Mouse (Mus musculus): ENCODE results near the gene Baiap3. TPM values are rescaled to one million over a fixed set of nuclear protein-coding genes. Genes with fewer than 3 reads are reported as not detected.

Gene Baiap3
- polyA plus RNA-seq, 1 experiment: not detected

DNA sequence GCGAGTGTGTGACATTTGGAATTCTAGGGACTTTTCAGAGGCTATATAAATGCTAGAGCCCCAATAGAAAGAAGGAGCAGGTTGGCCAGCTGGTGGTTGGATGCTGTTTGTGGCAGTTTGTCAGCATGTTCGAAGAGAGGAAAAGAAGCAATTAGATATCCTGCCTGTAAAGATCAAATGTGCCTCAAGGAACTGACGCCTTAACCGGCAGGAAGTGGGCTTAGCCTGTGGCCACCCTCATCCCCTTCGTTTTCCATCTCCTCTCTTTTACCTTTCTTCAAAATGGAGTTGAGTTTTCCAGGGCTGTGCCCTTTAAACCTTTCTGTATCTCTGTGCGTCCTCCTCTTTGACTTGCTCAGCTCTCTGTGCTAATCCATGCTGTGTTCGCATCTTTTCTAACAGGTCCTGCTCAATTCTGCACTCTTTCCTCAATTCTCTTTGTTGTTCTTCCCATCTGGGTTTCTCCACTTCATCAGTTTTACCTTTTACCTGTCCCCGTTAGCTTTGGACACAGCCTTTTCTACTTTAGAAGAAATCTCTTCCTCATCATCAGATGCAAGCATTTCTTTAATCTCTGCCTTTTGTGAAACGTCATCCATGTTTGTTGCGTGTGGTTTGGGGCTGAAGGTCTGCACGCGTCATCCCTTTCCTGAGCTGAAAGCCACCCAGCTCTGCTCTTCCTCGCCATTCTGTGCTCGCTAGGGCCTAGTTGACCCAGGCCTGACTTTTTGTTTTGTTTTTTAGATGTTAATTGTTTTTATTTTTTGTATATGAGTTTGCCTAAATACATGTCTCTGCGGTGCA, 36.5 kb downstream of the Baiap3 start:
- Histone ChIP-seq H3K4me1 (ENCODE audit: control insufficient read depth, insufficient read depth, low read length) (peaks cover 15% of the 10 kb centered on the region), H3K27ac (ENCODE audit: insufficient read depth, low read depth, low read length) (no peak overlapping the region), H3K4me3 (ENCODE audit: insufficient read depth, low read depth, low read length) (no peak overlapping the region)
- TF ChIP-seq POLR2A (IDR thresholded peaks at IDR 0.05; ENCODE audit: insufficient read depth, low read depth, low read length): no peak
- TF ChIP-seq CTCF (IDR thresholded peaks at IDR 0.05; ENCODE audit: insufficient read depth, low read depth, low read length): no peak
- 94% methylated on average over 15 of the region's 15 CpGs for WGBS

DNA sequence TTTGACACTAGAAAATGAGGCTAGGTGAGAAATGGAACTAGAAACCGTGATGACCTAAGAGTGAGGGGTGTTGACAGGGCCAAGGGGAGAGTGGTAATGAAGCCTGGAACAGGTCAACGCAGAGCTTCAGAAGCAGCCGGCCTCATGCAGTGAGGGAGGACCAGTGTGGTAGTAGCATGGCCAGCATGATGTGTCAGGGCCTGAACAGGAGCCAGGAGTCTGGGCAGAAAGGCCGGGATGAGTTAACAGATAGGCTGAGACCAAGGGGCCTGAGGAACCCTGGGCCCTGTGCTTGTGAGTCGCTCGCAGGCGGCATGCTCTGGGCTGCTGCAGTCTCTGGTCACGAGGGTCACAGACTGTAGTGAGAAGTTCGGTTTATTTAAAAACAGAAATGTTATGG, 37.2 kb downstream of the Baiap3 start:
- H3K27ac ChIP-seq (ENCODE audit: insufficient read depth, low read depth, low read length): no peak overlapping the region
- TF ChIP-seq CTCF (IDR thresholded peaks at IDR 0.05; ENCODE audit: insufficient read depth, low read depth, low read length): no peak
- TF ChIP-seq POLR2A (IDR thresholded peaks at IDR 0.05; ENCODE audit: insufficient read depth, low read depth, low read length): no peak
- peaks cover 15% of the 10 kb centered on the region for H3K4me1 ChIP-seq (ENCODE audit: control insufficient read depth, insufficient read depth, low read length)
- no peak overlapping the region for H3K4me3 ChIP-seq (ENCODE audit: insufficient read depth, low read depth, low read length)
- 89% methylated on average over 9 of the region's 9 CpGs for WGBS

DNA sequence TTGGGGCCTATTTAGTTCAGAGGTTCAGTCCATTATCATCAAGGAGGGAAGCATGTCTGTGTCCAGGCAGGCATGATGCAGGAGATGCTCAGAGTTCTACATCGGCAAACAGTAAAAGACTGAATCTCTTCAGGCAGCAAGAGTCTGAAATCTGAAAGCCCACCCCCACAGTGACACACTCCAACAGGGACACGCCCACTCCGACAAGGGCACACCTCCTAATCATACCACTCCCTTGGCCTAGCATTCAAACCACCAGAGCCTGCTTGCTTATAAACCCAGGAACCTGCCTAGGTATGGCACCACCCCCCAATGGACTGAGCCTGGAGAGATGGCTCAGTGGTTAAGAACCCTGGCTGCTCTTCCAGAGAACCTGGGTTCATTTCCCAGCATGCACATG, 40.7 kb downstream of the Baiap3 start:
- H3K27ac ChIP-seq (ENCODE audit: insufficient read depth, low read depth, low read length): no peak overlapping the region
- WGBS: 79% methylated on average over 3 of the region's 3 CpGs
- TF ChIP-seq CTCF (IDR thresholded peaks at IDR 0.05; ENCODE audit: insufficient read depth, low read depth, low read length): no peak
- TF ChIP-seq POLR2A (IDR thresholded peaks at IDR 0.05; ENCODE audit: insufficient read depth, low read depth, low read length): no peak
- H3K4me3 ChIP-seq (ENCODE audit: insufficient read depth, low read depth, low read length): no peak overlapping the region
- peaks cover 8% of the 10 kb centered on the region for H3K4me1 ChIP-seq (ENCODE audit: control insufficient read depth, insufficient read depth, low read length)

DNA sequence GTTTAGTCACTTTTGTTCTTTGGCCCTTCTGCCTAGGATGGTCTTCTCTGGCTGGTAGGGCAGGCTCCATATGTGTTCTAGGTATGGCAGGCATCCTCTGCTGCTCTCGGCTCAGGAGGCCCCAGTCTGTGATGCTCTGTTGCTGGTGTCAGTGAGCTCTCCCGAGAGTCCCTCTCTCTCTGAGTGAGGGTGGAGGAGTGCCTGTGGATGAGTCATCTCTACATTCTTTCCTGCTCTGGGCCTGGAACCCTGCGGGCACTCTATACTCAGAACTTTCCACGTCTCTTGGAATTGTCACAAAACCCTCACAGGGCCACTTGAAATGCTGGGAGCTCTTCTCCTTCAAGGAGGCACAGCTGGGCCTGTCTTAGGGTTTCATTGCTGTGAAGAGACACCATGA, 44.5 kb downstream of the Baiap3 start:
- H3K4me1 ChIP-seq (ENCODE audit: control insufficient read depth, insufficient read depth, low read length): peaks cover 8% of the 10 kb centered on the region
- H3K27ac ChIP-seq (ENCODE audit: insufficient read depth, low read depth, low read length): no peak overlapping the region
- TF ChIP-seq CTCF (IDR thresholded peaks at IDR 0.05; ENCODE audit: insufficient read depth, low read depth, low read length) (no peak), POLR2A (IDR thresholded peaks at IDR 0.05; ENCODE audit: insufficient read depth, low read depth, low read length) (no peak)
- no peak overlapping the region for H3K4me3 ChIP-seq (ENCODE audit: insufficient read depth, low read depth, low read length)
- 30% methylated on average over 4 of the region's 4 CpGs for WGBS

- TF ChIP-seq CTCF (IDR thresholded peaks at IDR 0.05; ENCODE audit: insufficient read depth, low read depth, low read length) (no peak), POLR2A (IDR thresholded peaks at IDR 0.05; ENCODE audit: insufficient read depth, low read depth, low read length) (no peak)
- Histone ChIP-seq H3K4me3 (ENCODE audit: insufficient read depth, low read depth, low read length) (no peak overlapping the region), H3K4me1 (ENCODE audit: control insufficient read depth, insufficient read depth, low read length) (peaks cover 8% of the 10 kb centered on the region), H3K27ac (ENCODE audit: insufficient read depth, low read depth, low read length) (no peak overlapping the region)
- WGBS: 70% methylated on average over 15 of the region's 15 CpGs
These were observed 45.3 kb downstream of the Baiap3 start for GRCm38 (mm10) chr17:25210680-25211466.

GRCm38 (mm10) chr17:25210006-25210405, 46.2 kb downstream of the Baiap3 start:
- 93% methylated on average over 4 of the region's 4 CpGs for WGBS
- TF ChIP-seq CTCF (IDR thresholded peaks at IDR 0.05; ENCODE audit: insufficient read depth, low read depth, low read length) (no peak), POLR2A (IDR thresholded peaks at IDR 0.05; ENCODE audit: insufficient read depth, low read depth, low read length) (no peak)
- Histone ChIP-seq H3K4me1 (ENCODE audit: control insufficient read depth, insufficient read depth, low read length) (peaks cover 8% of the 10 kb centered on the region), H3K27ac (ENCODE audit: insufficient read depth, low read depth, low read length) (no peak overlapping the region), H3K4me3 (ENCODE audit: insufficient read depth, low read depth, low read length) (no peak overlapping the region)

GRCm38 (mm10) chr17:25202401-25202800, 53.8 kb downstream of the Baiap3 start:
- Histone ChIP-seq H3K4me3 (ENCODE audit: insufficient read depth, low read depth, low read length) (no peak overlapping the region), H3K27ac (ENCODE audit: insufficient read depth, low read depth, low read length) (no peak overlapping the region), H3K4me1 (ENCODE audit: control insufficient read depth, insufficient read depth, low read length) (no peaks in the 10 kb centered on the region)
- TF ChIP-seq CTCF (IDR thresholded peaks at IDR 0.05; ENCODE audit: insufficient read depth, low read depth, low read length) (no peak), POLR2A (IDR thresholded peaks at IDR 0.05; ENCODE audit: insufficient read depth, low read depth, low read length) (no peak)
- WGBS: 88% methylated on average over 4 of the region's 4 CpGs

Other genes with a start within 250 kb of the Baiap3 start
- not detected in 2 replicates for gene Cramp1l, start 240.6 kb downstream of the Baiap3 start, polyA plus RNA-seq (2012; ENCODE audit: insufficient read depth, insufficient read length, low replicate concordance, missing spikeins)
- gene Ift140, start 240.3 kb downstream of the Baiap3 start, polyA plus RNA-seq (2012; ENCODE audit: insufficient read depth, insufficient read length, low replicate concordance, missing spikeins): not detected in 2 replicates
- gene Tmem204, start 172.8 kb downstream of the Baiap3 start, polyA plus RNA-seq (2012; ENCODE audit: insufficient read depth, insufficient read length, low replicate concordance, missing spikeins): not detected in 2 replicates
- not detected in 2 replicates for gene Telo2, start 140.4 kb downstream of the Baiap3 start, polyA plus RNA-seq (2012; ENCODE audit: insufficient read depth, insufficient read length, low replicate concordance, missing spikeins)
- gene Ptx4, start 135.6 kb downstream of the Baiap3 start, polyA plus RNA-seq (2012; ENCODE audit: insufficient read depth, insufficient read length, low replicate concordance, missing spikeins): not detected in 2 replicates
- not detected in 2 replicates for gene Clcn7, start 123.0 kb downstream of the Baiap3 start, polyA plus RNA-seq (2012; ENCODE audit: insufficient read depth, insufficient read length, low replicate concordance, missing spikeins)
- not detected in 2 replicates for gene Ccdc154, start 93.9 kb downstream of the Baiap3 start, polyA plus RNA-seq (2012; ENCODE audit: insufficient read depth, insufficient read length, low replicate concordance, missing spikeins)
- gene Gm38655, start 80.9 kb downstream of the Baiap3 start, polyA plus RNA-seq (2012; ENCODE audit: insufficient read depth, insufficient read length, low replicate concordance, missing spikeins): not detected in 2 replicates
- not detected in 2 replicates for gene BC003965, start 71.8 kb downstream of the Baiap3 start, polyA plus RNA-seq (2012; ENCODE audit: insufficient read depth, insufficient read length, low replicate concordance, missing spikeins)
- gene Unkl, start 68.0 kb downstream of the Baiap3 start, polyA plus RNA-seq (2012; ENCODE audit: insufficient read depth, insufficient read length, low replicate concordance, missing spikeins): not detected in 2 replicates
- not detected in 2 replicates for gene Gnptg, start 16.2 kb downstream of the Baiap3 start, polyA plus RNA-seq (2012; ENCODE audit: insufficient read depth, insufficient read length, low replicate concordance, missing spikeins)
- not detected in 2 replicates for gene Tsr3, start 16.2 kb downstream of the Baiap3 start, polyA plus RNA-seq (2012; ENCODE audit: insufficient read depth, insufficient read length, low replicate concordance, missing spikeins)
- 452 TPM in 1 of 2 replicates, not detected in the other for gene Ube2i, start 18.3 kb upstream of the Baiap3 start, polyA plus RNA-seq (2012; ENCODE audit: insufficient read depth, insufficient read length, low replicate concordance, missing spikeins)
- not detected in 2 replicates for gene Prss34, start 42.0 kb upstream of the Baiap3 start, polyA plus RNA-seq (2012; ENCODE audit: insufficient read depth, insufficient read length, low replicate concordance, missing spikeins)
- not detected in 2 replicates for gene Prss28, start 52.3 kb upstream of the Baiap3 start, polyA plus RNA-seq (2012; ENCODE audit: insufficient read depth, insufficient read length, low replicate concordance, missing spikeins)
- not detected in 2 replicates for gene Prss29, start 62.3 kb upstream of the Baiap3 start, polyA plus RNA-seq (2012; ENCODE audit: insufficient read depth, insufficient read length, low replicate concordance, missing spikeins)
- not detected in 2 replicates for gene Tpsab1, start 89.2 kb upstream of the Baiap3 start, polyA plus RNA-seq (2012; ENCODE audit: insufficient read depth, insufficient read length, low replicate concordance, missing spikeins)
- not detected in 2 replicates for gene Tpsb2, start 109.9 kb upstream of the Baiap3 start, polyA plus RNA-seq (2012; ENCODE audit: insufficient read depth, insufficient read length, low replicate concordance, missing spikeins)
- gene Tpsg1, start 112.9 kb upstream of the Baiap3 start, polyA plus RNA-seq (2012; ENCODE audit: insufficient read depth, insufficient read length, low replicate concordance, missing spikeins): not detected in 2 replicates
- not detected in 2 replicates for gene Cacna1h, start 177.4 kb upstream of the Baiap3 start, polyA plus RNA-seq (2012; ENCODE audit: insufficient read depth, insufficient read length, low replicate concordance, missing spikeins)
- gene Tekt4, start 198.3 kb upstream of the Baiap3 start, polyA plus RNA-seq (2012; ENCODE audit: insufficient read depth, insufficient read length, low replicate concordance, missing spikeins): not detected in 2 replicates
- gene Sstr5, start 240.9 kb upstream of the Baiap3 start, polyA plus RNA-seq (2012; ENCODE audit: insufficient read depth, insufficient read length, low replicate concordance, missing spikeins): not detected in 2 replicates